Mouse (Mus musculus) pancreas, adult 10 weeks (tissue): ENCODE results near the gene Ube2g1. TPM values are rescaled to one million over a fixed set of nuclear protein-coding genes. Genes with fewer than 3 reads are reported as not detected.

ENCODE experiments used
- polyA plus RNA-seq: library from polyadenylated mRNA; stranded (reverse); fragments of 350-450 nt; fragmentation: Illumina TruSeq; extraction: RNeasy Lipid Tissue Mini Kit (QIAGEN cat#74804); gene quantifications from one replicate; pipeline ENCODE4 v1.2.3, GENCODE M21; 2015; ENCODE audit warnings: low read depth, low replicate concordance; ENCODE audit not compliant: insufficient read depth

The Ube2g1 gene
- 3.0 TPM for polyA plus RNA-seq

DNA sequence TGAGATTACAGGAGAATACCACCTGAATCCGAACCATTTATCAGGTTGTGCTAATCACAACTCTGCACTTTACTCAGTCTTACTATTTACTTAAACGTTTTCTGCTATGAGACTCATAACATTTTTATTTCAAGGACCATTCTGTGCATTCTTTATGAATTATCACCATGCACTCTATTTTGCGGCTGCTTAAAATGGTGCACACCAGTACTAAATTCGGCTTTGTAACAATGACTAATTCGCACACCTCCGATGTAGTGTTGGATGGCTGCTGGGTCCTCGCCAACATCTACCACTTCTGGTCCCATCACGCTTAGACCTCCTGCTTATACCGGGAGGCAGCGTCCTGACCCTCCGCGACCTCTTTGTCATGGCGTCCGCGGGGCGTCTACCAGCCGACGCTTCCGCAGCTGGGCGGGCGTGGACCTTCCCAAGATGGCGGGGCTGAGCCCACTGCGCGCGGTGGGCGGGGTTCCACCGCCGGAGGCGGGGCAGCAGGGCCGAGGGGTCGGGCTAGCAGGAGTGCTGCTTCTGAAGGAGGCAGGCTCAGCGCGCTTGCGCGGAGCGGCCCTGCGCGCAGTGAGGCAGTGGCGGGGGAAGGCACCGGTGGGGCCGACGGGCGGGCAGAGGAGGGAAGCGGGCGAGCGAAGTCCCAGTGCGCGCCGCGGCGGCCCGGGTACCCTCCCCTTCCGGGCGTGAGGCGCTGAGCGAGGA is at the start of gene Ube2g1:
Gene Ube2g1 (plus strand): TSS at position 590 of the 714 bp plus-strand sequence.

DNA sequence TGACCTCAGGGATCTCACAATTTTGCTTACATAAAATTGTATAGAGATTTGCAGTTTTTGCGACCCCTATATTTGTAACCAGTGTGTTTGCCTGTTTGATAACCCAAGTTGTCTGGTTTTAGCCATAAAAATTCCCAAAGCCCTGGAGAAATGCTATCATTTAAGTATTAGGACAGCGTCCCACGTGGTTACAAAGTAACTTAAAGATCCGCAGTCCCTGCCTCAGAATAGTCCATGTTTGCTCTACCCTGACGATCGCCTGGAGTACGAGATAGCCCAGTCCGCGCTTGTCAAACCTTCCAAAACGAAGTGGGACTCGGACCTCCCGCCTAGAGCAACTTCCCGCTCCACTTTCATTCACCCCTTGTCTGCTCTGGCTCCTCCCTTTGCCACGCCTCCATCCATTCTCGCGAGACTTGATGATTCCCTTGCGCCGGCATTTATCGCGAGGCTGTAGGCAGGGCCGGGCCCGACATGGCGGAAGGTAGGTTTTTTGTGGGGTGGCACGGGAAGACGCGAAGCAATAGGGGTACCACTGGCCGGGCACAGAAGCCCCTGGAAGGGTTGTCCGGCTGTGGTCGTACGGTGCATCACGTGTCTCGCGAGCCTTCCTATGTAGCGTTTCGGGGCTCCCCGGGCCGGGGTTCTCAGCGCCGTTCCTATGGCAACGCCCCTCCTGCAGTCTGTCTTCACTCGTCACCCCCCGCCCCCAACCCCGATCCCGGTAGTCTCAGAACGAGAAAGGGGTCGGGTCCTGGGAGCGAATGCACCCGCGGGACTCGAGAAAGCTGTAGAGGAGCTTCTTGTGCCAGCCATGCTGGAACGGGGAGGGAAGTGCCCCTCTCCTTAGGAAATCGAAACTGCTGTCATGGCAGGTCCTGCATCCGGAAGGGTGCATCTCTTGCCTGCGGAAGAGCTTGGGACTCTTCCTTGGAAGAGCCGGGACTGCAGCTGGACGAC is 82.7 kb downstream of the Ube2g1 start, which contains the start of gene Ankfy1:
Gene Ankfy1 (plus strand): TSS at position 456 of the 960 bp plus-strand sequence.

Other genes with a start within 250 kb of the Ube2g1 start
- not detected for gene Tekt1, start 244.8 kb upstream of the Ube2g1 start, polyA plus RNA-seq
- gene Smtnl2, start 195.6 kb upstream of the Ube2g1 start, polyA plus RNA-seq, result 3.6 TPM
- gene Ggt6, start 171.8 kb upstream of the Ube2g1 start, polyA plus RNA-seq, result 0.61 TPM
- 21.5 TPM for gene Mybbp1a, start 165.9 kb upstream of the Ube2g1 start, polyA plus RNA-seq
- gene Spns2, start 117.4 kb upstream of the Ube2g1 start, polyA plus RNA-seq, result 25.8 TPM
- gene Spns3, start 56.8 kb upstream of the Ube2g1 start, polyA plus RNA-seq, result 0.22 TPM
- gene Ankfy1, start 82.7 kb downstream of the Ube2g1 start, polyA plus RNA-seq, result 5.4 TPM
- 3.5 TPM for gene Cyb5d2, start 188.9 kb downstream of the Ube2g1 start, polyA plus RNA-seq
- 8.6 TPM for gene Zzef1, start 188.9 kb downstream of the Ube2g1 start, polyA plus RNA-seq